Mouse (Mus musculus): ENCODE data around the gene Slc25a22.
"Not testable (repeated sequence)": the region's sequence is repeated elsewhere in the genome, so short reads cannot be mapped to it uniquely, and the experiment has no call there.

Slc25a22 gene

DNA sequence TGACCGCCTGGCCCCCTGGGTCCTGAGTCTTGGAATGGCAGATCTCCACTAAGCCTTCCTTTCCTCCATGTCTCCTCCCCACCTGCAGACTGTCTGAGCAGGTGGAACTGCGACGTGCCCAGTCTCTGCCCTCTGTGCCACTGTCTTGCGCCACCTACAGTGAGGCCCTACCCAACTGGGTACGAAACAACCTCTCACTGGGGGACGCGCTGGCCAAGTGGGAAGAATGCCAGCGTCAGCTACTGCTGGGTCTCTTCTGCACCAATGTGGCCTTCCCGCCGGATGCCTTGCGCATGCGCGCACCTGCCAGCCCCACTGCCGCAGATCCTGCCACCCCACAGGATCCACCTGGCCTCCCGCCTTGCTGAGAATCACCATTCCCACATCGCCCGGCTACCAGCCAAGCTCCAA, 21.6 kb upstream of the Slc25a22 start:
- in situ Hi-C loops (cut with MboI, MseI): loop anchor here in 1 of 2 experiments (5.0 kb wide), 1 partner anchor 47 kb away; the partner anchor contains the start of gene Gatd1

DNA sequence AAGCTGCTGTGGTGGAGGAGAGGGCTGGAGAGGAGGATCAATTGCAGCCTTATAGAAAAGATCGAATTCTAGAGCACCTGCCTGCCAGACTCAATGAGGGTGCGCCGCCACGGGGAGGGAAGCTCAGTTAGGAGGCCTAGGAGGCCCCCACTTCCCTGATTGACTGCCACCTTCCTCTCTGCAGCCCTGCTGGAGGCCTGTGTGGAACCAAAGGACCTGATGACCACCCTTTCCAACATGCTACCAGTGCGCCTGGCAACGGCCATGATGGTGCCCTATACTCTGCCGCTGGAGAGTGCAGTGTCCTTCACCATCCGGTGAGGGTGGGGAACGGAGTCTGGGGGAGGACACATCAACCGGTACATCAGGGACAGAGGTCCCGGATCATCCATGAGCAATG, 21.0 kb upstream of the Slc25a22 start:
- in situ Hi-C loops (cut with MboI, MseI): loop anchor here in 1 of 2 experiments (5.0 kb wide), 1 partner anchor 46 kb away; the partner anchor contains the start of gene Gatd1

DNA sequence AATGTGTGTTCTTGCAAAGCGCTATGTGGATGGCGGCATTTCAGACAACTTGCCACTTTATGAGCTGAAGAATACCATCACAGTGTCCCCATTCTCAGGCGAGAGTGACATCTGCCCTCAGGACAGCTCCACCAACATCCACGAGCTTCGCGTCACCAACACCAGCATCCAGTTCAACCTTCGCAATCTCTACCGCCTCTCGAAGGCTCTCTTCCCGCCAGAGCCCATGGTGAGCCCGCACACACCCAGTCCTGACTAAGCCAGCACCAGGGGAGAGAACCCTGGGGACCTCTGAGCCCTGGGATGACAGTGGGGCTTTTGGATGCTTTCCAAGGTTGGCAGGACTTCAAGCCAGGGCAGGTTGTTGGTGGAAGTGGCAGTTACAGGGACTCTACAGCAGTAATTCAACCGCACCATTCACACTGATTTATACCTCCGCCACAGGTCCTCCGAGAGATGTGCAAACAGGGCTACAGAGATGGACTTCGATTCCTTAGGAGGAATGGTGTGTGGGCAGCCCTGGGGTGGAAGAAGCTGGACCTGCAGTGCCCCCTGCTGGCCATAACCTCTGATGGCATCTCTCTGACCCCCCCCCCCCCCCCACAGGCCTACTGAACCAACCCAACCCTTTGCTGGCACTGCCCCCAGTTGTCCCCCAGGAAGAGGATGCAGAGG, 20.4 kb upstream of the Slc25a22 start:
- in situ Hi-C loops (cut with MboI, MseI): loop anchor here in 1 of 2 experiments (5.0 kb wide), 1 partner anchor 46 kb away; the partner anchor contains the start of gene Gatd1

DNA sequence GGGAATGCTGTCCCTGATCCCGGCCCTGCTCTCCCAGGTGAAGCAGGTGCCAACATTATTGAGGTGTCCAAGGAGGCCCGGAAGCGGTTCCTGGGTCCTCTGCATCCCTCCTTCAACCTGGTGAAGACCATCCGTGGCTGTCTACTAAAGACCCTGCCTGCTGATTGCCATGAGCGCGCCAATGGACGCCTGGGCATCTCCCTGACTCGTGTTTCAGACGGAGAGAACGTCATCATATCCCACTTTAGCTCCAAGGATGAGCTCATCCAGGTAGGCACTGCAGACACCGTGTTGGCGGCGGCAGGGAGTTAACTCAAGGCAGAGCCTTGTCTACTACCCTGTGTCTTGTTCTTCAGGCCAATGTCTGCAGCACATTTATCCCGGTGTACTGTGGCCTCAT, 19.5 kb upstream of the Slc25a22 start:
- in situ Hi-C loops (cut with MboI, MseI): loop anchor here in 1 of 2 experiments (5.0 kb wide), 1 partner anchor 45 kb away; the partner anchor contains the start of gene Gatd1

DNA sequence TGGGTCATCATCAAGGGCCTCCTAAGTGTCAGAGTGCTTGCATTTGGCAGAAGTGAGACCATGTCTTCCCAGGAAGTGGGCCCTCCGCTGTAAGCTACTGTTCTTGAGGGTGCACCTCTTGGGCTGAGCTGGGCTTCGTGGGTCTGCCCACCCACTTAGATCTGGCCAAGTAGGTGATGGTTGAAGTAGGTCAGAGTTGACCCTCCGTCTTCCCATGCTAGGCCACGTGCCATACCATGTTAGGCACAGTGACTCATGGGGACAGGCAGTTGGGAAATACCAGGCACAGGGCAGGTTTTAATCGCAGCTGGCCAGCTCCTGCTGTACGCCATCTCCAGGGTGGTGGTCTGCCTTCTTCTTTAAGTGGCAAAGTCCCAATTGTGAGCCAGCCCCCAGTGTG, 19.0 kb upstream of the Slc25a22 start:
- in situ Hi-C loops (cut with MboI, MseI): loop anchor here in 1 of 2 experiments (5.0 kb wide), 1 partner anchor 44 kb away; the partner anchor contains the start of gene Gatd1

DNA sequence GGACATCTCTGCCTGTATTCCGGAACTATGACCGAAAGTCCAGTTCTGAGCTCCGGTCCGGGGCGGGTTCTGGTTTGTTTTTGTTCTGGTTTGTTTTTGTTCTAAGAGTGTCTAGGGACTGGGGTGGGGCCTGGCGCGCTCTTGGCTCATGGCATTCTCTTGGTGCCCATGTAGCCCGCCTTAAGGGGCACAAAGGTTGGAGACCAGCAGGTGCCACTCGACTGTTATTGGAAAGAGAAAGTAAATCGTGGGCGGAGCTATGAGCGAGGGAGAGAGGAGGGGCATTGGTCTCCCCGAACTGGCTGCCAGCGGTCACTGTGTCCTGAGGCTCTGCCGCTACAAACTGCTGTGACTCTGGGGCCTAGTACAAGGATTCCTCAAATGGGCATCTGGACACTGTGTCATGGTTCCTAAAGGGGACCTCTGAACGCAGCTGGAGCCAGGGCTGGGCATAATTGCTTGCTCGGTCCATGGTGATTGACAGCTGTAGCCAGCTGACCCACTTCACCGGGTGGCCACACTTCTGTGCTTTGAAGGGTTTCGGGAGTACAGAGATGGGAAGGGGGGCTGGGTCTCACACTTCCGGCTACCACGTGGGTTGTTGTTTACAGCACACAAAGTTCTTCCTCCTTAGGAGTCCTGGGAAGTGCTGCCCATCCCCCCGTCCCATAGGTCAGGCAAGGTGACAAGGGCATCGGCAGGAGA, 18.1 kb upstream of the Slc25a22 start:
- in situ Hi-C loops (cut with MboI, MseI): loop anchor here in 1 of 2 experiments (5.0 kb wide), 1 partner anchor 43 kb away; the partner anchor contains the start of gene Gatd1

DNA sequence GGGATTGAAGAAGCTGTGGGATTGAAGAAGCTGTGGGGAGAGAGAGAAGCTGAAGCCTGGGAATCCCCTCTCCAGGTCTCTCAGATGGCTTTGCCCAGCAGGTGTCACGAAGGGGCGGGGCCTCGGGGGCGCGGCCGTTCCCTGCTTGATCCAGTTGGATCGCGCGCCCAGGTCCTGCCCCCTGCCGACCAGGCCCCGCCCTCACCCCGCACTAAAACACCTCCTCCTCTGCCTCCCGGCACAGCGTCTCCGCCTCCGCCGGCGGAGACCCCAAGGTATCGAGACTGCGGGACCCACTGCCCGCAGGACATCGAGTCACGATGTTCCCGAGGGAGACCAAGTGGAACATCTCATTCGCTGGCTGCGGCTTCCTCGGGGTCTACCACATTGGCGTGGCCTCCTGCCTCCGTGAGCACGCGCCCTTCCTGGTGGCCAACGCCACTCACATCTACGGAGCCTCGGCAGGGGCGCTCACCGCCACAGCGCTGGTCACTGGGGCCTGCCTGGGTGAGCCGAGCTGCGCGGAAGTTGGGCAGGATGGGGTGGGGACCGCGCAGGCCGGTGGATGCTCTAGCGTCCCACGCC, 17.4 kb upstream of the Slc25a22 start, which contains the start of gene Pnpla2:
Gene Pnpla2 (plus strand): TSS at position 232 of the 585 bp plus-strand sequence.
- in situ Hi-C loops (cut with MboI, MseI): loop anchor here in 1 of 2 experiments (5.0 kb wide), 1 partner anchor 43 kb away; the partner anchor contains the start of gene Gatd1

DNA sequence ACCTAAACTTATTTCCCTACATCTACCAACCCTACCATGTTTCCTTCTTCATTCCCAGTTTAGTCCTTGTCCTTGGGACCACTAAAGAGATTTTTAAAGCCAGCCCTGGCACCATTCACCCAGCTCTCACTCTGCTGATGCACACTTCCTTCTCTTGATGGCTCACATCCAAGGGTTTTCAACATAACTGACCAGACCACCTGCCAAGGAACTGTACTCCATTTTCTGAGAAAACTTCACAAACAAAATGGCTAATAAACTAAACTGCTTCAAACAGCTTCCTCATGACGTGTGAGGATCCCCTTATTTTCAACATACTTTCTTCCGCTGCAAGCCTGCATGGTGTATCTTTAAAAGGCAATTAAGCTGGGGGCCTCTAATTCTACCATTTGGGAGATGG, 15.9 kb upstream of the Slc25a22 start:
- in situ Hi-C loops (cut with MboI, MseI): no loop called here

DNA sequence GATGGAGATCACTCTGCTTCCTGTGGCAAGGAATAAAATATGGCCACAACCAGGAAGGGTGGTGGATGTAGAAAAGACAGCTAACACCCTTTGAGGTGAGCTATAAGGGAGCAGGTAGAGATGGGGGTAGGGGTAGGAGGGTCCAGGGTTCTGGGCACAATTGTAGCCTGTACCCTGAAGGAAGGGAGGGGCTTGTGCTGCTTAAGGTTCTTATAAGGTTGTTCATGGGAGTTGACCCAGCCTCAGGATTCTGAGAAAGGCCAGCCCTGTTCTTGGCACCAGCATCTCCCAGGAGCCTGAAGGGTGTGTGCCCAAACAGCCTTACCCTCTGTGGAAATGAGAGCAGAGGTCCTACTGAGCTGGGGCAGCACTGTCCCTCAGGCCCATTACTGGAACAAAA, 14.2 kb upstream of the Slc25a22 start:
- in situ Hi-C loops (cut with MboI, MseI): no loop called here

DNA sequence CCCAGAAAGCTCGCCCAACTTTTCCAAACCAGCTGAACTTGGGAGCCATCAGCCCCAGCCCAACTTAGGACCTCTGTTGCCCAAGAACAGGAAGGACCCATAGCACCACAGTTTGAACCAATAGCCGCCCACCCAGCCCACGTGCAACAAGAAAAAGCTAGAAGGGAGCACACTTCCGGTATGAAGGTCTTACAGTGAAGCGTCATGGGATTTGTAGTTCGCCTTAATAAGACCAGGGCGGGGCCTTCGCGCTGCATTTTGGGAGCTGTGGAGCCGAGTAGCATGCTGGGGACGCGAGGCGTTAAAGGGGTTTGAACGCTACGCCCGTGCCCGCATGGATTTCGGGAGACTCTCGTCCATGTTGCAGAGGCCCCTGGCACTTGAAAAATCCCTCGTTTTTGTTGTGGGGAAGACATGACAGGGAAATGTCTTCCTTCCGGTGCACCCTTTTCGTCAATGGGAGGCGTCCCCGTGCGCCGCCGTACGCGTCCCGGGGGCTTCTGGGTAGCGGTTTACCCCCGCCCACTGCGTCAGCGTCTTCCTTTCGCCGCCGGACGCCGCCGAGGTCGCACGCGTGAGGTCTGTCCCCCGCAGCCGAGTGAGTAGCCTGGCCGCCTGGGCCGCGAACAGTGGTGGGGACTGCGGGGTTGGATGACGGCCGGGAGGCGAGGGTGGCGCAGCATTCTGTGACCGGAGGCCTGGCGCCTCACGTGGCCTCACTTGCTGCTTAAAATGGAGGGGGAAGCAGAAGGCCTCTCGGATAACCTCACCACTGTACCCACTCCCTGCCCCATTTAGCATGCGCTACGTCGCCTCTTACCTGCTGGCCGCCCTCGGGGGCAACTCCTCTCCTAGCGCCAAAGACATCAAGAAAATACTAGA, 9.7 kb upstream of the Slc25a22 start, which contains the start of gene Rplp2:
Gene Rplp2 (plus strand): TSS at position 261 of the 882 bp plus-strand sequence.
- in situ Hi-C loops (cut with MboI, MseI): no loop called here

DNA sequence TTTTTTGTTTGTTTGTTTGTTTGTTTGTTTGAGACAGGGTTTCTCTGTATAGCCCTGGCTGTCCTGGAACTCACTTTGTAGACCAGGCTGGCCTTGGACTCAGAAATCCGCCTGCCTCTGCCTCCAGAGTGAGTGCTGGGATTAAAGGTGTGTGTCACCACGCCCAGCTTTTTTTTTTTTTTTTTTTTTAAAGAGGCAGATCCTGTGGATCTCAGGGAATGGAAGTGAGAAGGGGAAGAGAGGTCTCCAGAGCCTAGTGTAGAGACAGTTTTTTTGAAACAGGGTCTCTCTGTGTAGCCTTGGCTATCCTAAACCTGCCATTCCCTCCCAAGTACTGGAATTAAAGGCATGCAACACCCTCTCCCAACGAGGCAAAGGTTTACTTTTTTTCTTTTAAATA, 8.7 kb upstream of the Slc25a22 start:
- in situ Hi-C loops (cut with MboI, MseI): not testable (repeated sequence)

DNA sequence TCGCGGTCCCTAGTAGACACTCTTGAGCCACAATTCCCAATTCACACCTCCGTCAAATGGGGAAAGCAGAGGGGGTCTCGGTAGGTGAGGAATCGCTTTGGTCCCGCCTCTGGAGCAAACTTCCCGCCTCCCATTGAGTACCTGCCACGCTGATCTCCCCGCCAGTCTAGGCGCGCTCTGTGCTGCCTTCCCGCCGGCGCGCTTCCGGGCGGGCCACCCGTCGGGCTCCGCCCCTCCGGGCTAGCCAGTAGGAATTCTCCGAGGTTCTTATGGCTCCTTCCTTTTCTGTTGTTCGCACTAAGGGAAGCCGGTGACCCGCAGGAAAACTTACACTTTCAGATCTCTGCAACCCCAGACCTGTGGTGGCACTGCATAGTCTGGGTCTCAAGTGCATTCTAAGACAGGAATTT, 6.1 kb upstream of the Slc25a22 start, which contains the start of gene Pidd1:
Gene Pidd1 (minus strand): TSS at position 198 of the 410 bp plus-strand sequence.
- in situ Hi-C loops (cut with MboI, MseI): no loop called here

DNA sequence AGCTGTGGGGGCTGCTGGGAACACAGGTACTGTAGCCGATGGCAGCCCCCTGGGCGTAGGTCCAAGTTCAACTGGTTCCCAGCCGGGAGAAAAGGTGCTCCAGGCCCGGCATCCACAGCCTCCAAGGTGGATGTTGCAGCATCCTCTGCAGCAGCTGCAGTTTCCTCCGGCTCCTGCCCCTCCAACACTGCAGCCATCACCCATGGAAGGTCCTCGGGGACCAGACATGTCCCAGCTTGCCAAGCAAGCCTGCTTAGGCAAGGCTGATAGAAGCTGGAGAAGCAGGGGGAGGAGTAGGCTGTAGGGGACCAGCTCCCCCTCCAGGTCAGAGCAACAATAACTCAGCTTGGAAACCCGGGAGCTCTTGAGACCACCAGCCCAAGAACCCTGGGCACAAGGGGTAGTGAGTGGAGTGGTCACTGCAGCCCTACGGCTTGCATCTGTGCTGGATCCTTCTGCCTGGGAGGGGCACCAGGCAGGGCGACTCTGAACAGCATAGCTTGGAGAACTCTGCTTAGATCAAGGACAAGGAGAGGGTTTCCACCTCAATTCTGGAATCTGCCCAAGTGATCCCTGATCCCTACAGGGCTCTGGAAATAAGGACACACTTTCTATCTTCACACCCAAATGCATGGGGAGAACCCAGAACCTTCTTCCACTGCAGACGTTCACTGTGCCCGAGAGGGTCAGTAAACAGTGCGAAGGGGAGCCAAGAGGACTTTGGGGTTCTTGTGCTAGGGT, 5.6 kb upstream of the Slc25a22 start:
- in situ Hi-C loops (cut with MboI, MseI): no loop called here

DNA sequence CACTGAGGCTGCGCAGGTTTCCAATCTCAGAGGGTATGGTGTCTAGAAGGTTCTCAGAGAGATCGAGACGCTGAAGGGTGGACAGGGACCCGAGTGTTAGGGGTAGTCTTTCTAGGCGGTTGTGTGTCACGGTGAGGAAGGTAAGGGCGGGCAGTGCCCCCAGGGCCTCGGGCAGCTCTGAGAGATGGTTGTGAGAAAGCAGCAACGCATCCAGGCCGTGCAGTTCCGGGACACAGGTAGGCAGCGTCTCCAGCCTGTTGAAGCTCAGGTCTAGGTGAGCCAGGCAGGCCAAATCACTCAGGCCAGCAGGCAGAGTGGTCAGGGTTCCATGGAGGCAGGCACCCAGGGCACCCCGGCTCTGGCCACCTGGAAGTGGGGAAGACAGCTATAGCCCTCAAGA, 4.5 kb upstream of the Slc25a22 start:
- in situ Hi-C loops (cut with MboI, MseI): no loop called here

DNA sequence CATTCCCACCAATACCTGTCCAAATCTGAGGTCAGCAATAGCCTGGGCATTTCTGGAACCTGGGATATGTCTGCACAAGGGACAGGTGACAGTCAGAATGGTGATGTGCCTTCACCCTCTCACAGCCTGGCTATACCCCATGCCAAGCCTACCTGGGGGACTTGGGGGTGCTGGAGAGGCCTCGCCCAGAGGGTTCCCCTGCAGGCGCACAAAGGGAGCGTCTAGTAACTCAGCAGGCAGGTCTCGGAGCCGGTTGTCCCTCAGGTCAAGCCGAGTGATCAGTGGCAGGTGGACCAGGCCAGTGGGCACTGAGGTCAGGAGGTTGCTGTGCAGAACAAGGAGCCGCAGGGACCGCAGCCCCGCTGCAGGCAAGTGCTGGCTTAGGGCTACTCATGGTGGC, 3.8 kb upstream of the Slc25a22 start:
- in situ Hi-C loops (cut with MboI, MseI): no loop called here

DNA sequence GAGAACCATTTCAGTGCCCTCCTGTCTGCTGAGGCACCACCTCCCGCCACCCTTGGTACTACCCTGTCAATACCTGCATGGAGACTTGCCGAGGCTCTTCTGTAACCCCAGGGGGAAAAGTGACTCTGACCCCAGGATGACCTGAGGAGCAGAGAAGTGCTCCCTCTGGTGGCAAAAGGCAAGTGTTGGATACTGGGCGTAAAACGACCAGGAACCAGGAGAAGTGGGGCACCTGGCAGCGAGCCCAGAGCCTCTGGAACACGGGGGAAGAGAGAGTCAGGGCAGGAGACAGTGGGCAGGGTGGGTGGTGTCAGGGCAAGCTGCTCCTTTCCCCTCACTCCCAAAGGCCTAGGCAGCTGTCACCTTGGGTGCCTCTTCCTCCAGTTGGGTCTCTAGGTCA, 2.9 kb upstream of the Slc25a22 start:
- in situ Hi-C loops (cut with MboI, MseI): no loop called here

DNA sequence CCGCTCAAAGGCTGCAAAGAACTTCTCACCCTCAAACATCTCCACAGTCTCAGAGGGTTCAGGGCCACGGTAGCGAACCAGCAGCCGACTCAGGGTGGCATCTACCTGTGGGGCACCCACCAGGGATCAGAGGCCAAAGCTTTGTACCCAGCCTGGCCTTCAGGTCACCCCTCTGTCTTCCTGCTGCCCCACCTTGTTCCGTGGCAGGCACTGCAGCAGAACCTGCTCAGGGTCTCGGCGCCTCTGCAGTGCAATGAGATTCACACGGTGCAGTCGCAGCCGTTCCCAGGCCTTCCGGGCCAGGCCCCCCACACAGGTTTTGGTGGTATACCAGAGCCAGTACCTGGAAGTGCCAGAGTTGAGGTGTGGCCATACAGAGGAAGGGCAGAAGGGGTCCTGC, 2.1 kb upstream of the Slc25a22 start:
- in situ Hi-C loops (cut with MboI, MseI): no loop called here

DNA sequence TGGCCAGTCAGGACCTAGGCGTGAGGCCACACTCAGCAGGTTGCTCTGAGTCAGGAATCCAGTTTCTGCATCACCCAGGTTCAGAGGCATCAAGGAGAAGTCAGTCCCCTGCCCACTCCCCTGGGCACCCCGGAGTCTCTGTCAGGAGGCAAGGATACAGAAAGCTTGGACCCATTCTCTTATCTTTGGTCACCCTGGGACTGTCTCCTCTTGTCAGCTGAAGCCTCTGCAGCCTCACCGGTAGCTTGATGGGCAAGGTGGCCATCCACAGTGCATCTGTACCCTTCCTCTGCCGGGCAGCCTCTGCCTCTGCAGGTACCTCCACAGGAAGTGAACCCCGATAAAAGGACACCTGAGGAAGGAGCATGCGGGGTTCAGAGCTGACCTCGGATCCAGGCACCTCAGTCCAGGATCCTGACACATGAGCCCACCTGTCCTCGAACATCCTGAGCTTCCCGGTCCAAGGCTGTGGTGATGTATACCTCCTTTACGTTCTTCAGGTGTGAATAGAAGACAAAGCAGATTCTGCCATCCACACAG, 1.5 kb upstream of the Slc25a22 start:
- in situ Hi-C loops (cut with MboI, MseI): no loop called here

DNA sequence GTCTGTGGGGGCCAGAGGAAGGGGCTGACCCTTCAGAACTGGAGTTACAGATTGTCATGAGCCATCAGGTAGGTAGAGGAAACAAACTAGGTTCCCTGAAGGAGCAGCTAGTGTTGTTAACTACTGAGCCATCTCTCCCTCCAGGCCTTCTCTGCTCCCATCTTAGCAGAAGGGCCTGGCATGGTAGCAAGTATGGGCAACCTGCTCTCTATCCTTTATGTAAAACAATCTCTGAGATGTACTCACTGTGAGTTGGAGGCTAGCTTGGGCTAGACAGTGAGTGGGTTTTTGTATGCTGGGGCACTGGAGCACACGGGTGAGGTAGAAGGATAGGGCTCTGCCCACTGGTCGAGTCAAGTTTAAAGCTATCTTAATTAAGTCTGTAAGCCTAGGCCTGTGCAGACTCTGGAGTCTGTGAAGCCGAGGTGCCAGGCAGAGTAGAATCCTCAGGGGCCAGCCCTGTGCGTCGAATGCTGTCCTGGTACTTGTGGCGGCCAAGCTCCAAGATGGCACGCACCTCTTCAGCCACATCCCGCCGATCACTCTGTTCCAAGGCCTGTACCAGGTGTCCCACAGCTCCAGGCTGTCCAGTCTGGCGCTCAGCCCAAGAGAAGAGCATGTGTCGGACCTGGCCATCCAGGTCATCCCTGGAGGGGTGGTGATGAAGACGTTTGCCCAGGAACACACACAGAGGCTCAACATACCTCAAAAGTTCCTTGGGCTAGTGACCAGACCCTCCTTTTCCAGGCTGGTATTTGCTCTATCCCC, 693 bp upstream of the Slc25a22 start:
- in situ Hi-C loops (cut with MboI, MseI): no loop called here

Measured in T-helper 17 cell (primary cell).